Mouse (Mus musculus) right cerebral cortex, postnatal 14 days (tissue): ENCODE measurements around the gene Coasy.

Source experiments
- DNase-seq: peaks from one replicate; pipeline ENCODE4 v3.0.0; 2022

Coasy gene

DNA sequence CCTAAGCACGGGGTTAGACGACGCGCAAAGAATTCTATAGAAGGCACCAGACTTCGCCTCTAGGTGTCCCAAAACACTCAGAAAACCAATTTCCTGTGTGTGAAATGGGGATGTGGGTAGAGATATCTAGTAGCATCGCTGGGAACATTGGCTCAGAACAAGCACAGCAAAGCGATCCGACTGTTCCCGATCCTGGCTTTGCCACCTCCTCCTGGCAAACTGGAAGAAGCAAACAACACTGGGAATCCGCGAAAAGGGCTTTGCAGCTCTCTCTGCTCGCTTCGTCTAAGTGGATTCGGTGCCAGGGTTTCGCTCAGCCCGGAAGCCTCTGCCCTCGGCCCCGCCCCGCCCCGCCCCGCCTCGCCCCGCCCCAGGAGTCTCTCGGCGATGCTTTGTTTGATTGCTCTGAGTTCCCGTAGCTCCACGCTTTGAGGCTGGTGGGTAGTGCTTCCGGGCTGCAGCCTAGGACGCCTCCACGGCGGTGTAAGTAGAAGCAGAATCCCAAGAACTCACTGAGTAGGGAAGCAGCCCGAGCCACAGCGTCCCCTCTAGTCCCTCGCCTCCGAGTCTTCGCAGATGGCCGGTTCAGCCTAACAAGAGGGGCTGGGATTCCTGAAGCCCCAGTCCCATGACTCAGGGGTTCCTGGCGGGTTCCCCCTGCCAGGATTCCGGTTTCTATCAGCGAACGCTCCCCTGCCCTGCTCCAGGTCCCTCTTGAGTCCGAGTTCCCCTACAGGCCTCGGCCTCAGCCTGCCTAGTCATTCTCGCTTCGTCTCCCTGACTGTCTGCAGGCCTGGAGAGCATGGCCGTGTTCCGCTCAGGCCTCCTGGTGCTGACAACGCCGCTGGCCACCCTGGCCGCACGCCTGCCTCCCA, at the start of gene Coasy:
Gene Coasy, plus strand, starts transcription at position 358 of the 875 bp plus-strand sequence.
- DNase-seq = peak; percentile 80

DNA sequence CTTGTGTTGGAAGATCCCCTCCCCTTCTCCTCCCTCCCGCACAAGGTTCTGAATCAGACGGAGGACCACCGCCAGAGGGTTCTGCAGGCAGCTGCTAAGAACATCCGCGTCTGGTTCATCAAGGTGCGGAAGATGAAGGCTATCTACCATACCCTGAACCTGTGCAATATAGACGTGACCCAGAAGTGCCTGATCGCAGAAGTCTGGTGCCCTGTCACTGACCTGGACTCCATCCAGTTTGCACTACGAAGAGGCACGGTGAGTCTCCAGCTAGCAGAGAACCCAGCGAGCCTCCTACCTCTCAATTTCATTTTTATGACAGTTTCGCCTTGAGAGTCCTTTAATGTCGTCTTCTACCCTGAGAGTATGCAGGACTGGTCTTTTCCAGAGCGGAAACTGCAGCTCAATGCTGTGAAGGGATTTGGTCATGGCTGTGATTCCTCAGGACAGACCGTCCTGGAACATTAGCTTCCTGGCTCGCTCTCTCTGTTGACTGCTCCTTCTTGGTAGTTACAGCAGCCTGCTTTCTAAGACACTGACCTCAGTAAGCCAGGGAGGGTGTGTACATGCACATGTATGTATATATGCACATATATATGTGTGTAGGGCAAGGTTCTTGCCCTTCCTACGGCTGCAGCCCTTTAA, 48.4 kb upstream of the Coasy start:
- DNase-seq = no peak

DNA sequence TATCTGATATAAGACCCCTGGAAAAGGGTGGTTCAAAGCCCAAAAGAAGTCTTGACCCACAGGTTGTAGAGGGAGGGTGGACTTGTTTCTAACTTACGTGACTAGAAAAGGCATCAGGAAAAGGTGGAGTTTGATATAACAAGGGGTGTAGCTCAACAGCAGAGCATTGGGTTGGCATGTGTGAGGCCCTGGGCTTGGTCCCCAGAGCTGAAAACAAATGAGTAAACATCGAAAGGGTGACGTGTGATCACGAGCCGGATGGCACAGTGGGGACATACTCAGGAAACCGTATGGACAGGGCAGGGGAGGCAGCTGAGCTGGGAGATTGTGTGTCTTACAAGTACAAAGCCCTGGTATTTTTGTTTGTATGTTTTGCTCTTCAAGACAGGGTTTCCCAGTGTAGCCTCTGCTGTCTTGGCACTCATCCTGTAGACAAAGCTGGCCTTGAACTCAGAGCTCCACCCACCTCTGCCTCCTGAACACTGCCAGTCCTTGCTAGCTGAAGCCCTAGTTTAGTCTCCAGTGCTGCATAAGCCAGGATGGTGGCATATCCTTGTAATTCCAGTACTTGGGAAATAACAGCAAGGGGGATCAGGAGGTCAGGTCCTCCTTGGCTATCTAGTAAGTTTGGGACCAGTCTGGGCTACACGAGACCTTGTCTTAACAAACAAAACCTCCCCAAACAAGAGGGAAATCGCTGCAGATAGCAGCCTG, 47.6 kb upstream of the Coasy start:
- no peak for DNase-seq

DNA sequence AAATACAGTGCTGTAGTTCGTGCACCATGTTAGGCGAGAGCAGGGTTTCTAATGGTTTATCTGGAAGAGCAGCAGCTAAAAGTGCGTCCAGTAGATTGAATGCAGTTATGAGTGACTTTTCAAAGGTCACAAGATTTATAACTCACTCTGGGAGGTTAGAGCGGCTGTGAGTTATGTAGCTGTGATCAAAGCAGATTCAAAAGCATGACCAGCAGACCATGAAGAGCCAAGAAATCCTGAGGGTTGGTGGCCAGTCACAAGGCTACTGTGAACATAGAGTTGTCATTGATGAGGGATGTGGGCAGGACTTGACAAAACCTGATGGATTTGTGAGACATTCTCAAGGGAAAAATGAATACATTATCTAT, 47.1 kb upstream of the Coasy start:
- DNase-seq = no peak

DNA sequence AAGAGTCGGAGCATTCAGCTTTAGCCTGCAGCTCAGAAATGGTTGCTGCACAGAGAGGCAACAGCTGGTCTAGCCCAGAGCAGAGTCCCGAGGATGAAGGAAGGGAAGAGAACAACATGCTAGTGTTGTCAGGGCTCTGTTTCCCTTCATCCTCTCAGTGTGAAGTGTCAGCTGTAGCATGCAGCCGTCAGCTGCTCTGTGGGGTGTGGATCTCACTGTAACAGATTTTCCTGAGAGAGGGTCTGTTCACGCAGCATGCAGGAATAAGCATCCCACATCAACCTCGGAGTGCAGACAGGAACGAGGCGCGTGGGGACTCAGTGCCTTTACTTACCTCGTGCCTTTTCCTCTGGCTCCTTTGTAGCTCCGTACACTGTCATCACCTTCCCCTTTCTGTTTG, 44.6 kb upstream of the Coasy start:
- no peak for DNase-seq

DNA sequence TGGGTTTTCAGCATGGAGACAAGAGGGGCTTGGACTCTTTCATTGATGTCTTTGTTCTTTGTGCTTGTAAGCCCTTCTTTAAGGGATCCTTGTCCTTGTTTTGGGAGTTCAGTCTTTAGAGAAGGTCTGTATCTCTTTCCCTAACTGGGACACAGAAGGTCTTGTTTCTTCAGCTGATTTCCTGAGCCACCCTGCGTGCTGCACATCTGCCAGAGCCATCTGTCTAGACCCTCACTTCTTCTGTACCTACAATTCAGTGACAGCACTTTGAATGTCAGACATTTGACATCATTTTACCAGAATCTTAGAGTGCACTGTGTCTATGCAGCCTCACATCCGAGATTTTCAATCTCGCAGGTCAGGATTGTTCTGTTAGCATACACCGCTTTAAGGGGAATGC, 36.5 kb upstream of the Coasy start:
- DNase-seq = no peak

DNA sequence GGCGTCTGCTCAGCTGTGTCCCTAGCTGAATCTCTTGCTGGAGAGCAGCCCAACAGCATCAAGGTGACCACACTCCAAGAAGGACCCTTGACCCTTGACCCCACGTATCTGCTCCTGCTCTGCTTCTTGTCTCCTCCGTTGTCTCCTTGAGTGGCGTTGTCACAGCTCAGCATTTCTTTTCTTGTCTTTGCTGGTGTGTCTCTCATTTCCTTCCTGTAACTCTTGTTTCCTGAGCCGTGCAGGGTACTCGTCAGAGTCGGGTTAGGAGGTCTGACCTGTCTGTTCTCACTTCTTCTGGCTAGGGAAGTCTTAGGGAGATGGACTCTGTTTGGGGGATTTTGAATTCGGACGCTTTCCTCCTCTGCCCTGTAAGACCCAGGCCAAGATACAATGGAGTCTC, 35.9 kb upstream of the Coasy start:
- DNase-seq = no peak

DNA sequence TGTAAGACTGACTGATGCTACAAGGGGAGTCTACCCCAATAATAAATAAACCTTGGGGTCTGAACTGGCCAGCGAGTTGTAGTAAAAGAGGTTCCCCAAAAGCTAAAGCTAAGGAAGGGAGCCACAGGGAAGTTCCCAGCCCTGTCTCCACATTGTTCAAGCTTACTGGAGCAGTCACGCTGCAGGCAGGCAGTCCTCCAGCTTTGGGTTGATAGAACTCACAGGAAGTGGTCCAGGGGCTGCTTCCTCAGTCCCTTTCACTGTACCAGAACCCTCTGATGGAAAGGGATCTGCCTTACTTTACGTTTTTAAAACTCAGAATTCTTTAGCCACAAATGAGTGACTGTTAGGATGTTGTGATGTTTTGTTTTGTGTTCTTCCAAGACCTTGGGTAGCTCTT, 34.9 kb upstream of the Coasy start:
- no peak for DNase-seq

DNA sequence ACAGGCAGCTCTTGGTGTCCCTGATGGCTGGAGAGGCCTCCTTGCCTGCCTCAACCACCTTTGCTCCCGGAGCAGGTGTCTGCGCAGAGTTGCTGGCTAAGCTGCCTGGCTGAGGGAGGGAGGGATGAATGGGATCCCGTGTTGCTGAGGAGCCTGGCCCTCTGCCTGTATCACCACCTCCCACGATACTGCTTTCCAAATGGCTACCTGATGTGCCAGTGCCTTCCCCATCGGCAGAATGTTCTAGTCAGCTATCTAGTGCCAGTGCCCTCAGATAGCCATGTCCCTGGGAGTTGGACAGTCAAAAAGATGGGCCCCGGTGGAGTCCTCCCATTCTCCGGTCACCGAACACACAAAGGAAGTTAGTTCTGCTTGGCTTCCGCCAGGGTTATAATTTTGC, 32.0 kb upstream of the Coasy start:
- no peak for DNase-seq

DNA sequence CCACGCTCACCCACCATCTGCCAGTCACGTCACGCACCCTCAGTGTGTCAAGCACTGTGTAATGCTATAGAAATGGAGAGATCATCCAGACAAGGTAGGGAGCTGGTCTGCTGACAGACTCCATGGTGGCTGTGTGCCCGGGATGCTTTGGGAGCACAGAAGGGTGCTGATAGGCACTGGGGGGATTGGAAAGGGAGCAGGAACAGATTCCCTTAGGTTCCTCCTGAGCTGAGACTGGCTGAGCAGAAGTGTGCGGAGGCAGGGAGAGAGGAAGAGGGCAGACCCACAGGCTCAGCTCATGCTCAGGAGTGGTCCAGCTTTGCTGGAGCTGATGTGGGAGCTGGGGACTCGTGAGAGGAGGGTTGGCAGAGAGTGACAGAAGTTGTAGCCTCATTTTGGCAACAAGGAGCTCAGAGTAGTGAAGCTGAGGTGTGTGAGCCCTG, 31.3 kb upstream of the Coasy start:
- DNase-seq = no peak

DNA sequence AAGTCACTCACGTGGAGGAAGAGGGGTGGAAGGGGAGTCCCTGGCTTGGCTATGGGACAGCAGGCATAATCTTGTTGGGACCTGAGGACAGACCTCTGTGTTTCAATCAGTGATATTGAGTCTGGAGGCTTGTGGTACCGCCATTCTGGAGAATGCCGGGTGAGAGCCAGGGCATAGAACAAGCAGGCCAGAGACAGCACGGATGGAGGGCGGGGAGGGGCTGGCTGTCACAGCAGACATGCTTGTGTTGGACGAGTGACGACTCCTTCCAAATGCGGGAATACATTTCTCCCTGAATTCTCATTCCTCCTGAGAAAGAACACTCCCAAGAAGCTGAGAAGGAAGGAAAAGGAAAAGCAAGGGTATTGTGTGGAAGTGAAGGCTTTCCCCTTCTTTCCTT, 30.7 kb upstream of the Coasy start:
- DNase-seq = no peak

DNA sequence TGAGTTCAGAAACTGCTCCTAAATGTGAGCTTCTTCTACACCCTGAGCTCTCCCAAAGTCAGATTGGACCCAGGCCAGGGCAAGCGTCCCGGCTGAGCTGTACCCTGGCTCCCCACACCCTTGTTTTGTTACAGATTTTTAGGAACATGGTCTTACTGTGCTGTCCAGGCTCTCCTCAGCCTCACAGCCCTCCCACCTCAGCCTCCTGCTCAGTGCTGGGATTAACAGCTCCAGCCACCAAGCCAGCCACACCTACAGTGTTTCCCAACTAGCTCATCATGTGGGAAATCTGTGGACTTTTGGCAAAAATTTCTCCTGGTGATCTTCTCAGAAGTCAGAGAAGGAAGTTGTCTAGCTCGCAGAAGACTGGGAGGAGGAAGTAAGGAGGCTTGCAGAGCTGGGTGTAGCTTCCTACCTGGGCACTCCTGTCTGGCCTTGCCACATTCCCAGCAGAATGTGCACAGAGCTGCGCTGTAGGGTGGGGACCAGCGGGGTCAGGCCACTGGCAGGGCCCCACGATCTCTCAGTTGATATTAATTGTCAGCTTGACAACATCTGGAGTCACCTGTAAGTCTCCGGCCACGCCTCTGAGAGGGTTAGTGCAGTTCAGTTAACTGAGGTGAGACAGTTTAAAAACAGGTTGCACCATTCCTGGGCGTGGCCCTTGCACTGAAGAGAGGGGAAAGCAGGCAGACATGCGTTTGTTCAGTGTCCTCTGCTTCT, 29.5 kb upstream of the Coasy start:
- DNase-seq = no peak

DNA sequence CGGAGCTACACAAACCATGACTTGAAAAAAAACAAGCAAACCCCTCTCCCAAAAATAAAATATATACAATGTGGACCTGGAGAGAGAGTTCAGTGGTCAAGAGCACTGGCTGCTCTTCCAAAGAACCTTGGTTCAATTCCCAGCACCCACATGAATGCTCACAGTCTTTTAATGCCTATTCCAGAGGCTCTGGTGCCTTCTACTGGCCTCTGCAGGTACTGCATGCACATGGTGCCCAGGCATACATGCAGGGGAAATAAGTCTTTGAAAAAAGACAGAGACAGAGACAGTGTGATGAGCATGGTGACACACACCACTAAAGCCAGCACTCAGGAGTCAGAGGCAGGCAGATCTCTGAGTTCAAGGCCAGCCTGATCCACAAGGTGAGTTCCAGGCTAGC, 28.4 kb upstream of the Coasy start:
- DNase-seq = no peak

DNA sequence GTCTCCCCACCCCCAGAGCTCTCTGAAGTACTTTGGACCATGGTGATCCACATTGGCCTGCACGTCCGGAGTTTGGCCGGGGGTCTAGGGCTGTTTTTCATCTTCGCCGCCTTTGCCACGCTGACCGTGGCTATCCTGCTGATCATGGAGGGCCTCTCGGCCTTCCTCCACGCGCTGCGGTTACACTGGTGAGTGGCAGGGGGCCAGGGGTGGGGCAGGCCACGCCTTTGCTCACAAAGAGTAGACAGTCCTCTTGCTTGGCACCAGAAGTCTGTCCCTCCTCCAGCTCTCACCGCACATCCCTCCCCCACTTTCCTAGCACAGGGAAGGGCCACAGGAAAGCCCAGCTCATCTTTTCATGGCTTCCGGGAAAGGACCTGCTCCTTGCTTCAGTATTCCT, 26.9 kb upstream of the Coasy start:
- DNase-seq = no peak

DNA sequence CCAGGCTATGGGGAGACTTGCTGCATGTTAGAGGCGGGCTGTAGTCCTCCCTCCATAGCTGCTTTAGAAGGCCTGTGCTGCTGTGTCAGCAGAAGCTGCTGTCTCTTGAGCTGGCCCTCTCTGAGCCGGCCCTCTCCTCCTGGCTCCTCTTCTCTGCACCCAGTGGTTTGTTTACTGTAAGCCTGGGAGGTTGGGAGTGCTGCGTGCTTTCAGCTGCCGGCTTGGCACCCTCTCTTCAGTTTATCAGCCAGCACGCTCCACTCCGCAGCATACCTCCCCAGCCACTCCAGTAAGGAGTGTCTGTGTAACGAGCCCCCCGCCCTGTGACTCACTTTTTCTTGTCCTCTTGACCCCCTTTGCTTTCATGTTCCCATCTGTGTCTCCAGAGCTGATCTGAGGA, 25.5 kb upstream of the Coasy start:
- no peak for DNase-seq

DNA sequence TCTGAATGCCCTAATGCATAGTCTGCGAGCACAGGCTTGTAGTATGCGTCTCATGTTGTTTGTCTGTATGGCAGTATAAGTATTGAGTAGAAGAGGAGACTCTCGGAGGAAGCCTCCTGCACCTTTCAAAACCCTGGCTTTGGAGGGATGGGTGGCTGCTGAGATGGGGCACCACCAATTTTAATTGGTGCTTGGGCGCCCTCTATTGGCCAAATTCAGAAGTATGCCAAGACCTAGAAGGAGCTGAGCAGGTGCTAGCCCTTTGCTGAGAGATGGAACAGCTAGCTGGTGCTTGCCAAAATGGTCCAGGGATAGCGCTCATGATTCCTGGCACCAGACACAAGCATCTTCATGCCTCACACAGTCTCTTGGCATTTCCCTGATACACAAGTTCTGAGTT, 24.5 kb upstream of the Coasy start:
- peak; percentile 85 for DNase-seq

DNA sequence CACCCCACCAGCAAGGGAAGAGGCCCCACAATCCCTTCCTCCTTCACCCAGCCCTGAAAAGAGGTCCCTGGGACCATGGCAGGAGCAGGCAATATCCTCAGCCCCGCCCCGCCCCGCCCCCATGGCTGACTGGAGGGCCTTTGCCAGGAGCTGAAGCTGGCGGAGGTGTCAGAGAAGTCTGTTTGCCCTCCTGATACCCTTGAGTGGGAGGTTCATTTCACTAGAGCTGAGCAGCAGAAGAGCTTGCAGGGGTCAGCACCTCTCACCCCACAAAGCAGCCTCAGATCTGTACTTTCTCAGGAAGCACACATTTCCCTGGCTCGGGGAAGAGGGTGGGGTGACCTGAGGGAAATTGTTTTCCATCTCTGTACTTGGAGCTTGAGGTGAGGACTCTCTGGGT, 23.6 kb upstream of the Coasy start:
- DNase-seq = no peak

DNA sequence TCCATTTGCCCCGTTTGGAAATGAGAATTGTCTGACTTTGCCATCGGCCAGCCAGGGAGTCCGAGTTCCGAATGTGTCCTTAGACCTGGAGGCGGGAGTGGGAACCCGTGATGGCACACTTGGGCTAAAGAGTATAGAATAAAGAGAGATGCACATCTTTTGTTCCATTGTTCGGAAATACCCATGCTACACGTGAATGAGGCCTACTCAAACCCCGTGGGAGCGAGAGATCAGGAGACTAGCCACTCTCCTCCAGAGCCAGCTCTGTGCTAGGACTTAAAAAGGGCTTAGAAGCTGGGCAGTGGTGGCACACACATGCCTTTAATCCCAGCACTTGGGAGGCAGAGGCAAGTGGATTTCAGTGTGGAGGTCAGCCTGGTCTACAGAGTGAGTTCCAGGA, 22.9 kb upstream of the Coasy start:
- no peak for DNase-seq

DNA sequence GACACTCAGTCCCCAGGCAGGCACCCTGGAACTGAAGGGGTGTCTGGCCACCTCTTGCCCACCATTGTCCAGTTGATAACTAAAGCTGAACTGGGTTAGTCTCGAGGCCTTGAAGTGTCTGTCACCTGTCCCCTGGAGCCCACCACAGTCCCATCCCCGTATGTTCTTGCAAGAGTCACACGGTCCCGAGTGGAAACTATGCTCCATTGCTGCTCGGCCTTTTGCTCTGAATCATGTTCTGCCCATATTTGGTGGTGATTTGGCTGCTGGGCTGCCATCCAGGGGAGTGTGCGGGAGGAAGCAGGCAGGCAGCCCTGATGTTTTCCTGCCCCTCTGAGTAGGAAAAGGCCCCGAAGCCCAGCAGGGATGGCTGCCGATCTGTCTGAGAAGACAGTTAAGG, 22.2 kb upstream of the Coasy start:
- peak; percentile 62 for DNase-seq

DNA sequence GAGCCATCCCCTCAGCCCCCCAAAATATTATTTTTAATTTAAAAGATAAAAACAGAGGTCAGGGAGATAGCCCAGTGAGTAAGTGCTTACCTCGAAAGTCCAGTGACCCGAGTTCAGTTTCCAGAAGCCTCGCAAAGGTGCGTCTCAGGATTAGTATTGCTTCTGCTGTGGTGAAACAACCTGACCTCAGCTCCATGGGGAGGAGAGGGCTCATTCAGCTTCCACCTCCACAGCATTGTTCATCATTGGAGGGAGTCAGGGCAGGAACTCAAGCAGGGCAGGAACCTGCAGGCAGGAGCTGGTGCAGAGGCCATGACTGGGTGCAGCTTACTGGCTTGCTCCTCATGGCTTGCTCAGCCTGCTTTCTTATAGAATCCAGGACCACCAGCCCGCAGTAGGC, 21.3 kb upstream of the Coasy start:
- DNase-seq = no peak

DNA sequence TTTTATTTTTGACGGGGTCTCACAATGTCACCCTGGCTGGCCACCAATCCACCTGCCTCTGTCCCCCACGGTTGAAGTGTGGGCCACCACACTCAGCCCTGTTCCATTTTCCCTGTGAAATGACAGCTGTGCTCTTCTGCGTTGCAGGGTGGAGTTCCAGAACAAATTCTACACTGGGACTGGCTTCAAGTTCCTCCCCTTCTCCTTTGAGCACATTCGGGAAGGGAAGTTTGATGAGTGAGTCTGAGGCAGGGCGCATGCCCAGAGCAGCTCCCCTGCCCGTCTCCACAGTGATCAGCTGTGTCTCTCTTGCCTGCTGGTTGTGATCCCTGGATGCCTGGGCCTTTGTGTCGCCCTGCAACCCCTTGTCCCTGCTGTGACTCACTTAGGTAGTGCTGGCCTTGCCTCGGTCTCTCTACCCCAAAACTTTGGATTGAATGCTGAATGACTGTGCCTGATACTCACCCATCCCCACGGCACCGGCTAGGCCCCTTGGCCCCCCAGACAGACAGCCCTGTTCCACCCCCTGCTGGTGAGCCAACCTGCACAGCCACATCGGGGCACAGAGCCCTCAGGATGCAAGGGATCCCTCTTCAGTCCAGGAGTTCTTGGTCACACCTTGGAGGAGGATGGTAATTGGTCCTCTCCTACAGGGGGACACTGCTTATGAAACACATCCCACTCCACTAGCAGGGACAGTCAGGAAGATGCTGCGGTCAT, 20.0 kb upstream of the Coasy start:
- DNase-seq = no peak

DNA sequence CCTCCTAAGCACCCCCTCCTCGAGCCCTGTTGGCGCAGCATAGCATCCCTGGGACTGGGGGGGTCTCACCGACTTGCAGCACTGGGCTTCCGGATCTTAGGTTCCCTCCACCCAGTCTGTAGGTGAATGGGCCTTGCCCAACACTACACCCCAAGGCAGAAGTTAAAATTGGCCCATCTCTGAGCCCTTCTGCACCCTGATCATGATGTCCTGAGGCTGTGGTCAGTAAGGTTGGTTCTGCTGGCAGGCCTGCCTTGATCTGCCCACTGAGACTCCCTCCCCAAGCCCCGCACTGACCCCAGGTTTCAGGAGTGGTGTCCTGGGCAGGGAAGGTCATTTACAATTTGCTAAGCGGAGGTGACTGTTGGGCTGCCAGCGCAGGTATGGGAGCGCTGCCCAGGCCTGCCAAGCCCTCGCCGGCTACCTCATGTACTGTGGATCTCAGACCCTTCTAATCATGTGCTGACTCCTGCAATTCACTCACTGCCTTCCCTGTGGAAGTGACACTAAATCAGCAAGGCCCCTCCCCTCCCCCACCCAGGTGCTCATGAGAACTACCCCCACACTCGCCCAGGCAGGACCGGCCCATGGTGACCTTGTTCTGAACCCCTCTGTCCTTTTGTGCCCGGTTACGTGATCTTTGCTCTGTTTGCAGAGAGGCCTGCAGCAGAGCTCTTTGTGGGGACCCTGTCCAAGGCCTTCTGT, 19.2 kb upstream of the Coasy start:
- no peak for DNase-seq
